Mouse (Mus musculus) ES-E14 (cell line): ENCODE measurements around the gene Clca2.
"Not testable (repeated sequence)": the region's sequence is repeated elsewhere in the genome, so short reads cannot be mapped to it uniquely, and the experiment has no call there.

Source experiments
- MAFK ChIP-seq: IDR thresholded peaks from 2 replicates; pipeline ENCODE4 v1.6.1; 2014; ENCODE audit warnings: mild to moderate bottlenecking, low read depth, low read length, inconsistent platforms; ENCODE audit not compliant: insufficient read depth
- ZNF384 ChIP-seq: IDR thresholded peaks from 2 replicates; pipeline ENCODE4 v1.6.1; 2012; ENCODE audit warnings: low read depth, low read length, inconsistent platforms

- TF ChIP-seq MAFK, ZNF384: not testable (repeated sequence)
These were observed 44.1 kb downstream of the Clca2 start for GRCm38 (mm10) chr3:145055138-145055537.
